Mouse (Mus musculus) forebrain, embryonic 11.5 days (tissue): ENCODE measurements around the gene Kank4. TPM values are rescaled to one million over a fixed set of nuclear protein-coding genes. Genes with fewer than 3 reads are reported as not detected.
A peak's percentile ranks its signal among the peaks of the same experiment; 100 is the strongest.
"Not testable (repeated sequence)": the region's sequence is repeated elsewhere in the genome, so short reads cannot be mapped to it uniquely, and the experiment has no call there.

ENCODE experiments used
- ATAC-seq: fragments of 200-750 bp; cut with Nextera tagmentation; replicated peaks from 2 replicates; pipeline ENCODE4 v1.8.0; 2017; ENCODE audit warnings: moderate TSS enrichment; ENCODE audit not compliant: low FRiP score
- DNase-seq: peaks from one replicate; pipeline ENCODE4 v3.0.0-alpha.2; 2017; ENCODE audit warnings: low spot score
- H3K27ac ChIP-seq: fragments of 300-500 bp; sonication (generic); 2 replicates; pipeline ENCODE4 v1.5.1; 2014; ENCODE audit warnings: low read depth, low read length
- H3K27me3 ChIP-seq: fragments of 300-500 bp; sonication (generic); 2 replicates; pipeline ENCODE4 v1.6.1; 2014; ENCODE audit warnings: mild to moderate bottlenecking, low read length, mixed read lengths; ENCODE audit not compliant: control insufficient read depth, insufficient read depth
- H3K36me3 ChIP-seq: fragments of 300-500 bp; sonication (generic); 2 replicates; pipeline ENCODE4 v1.6.1; 2014; ENCODE audit warnings: mild to moderate bottlenecking, low read length, moderate library complexity, mixed read lengths; ENCODE audit not compliant: control insufficient read depth, insufficient read depth
- H3K4me1 ChIP-seq: fragments of 300-500 bp; sonication (generic); replicated peaks from 2 replicates; pipeline ENCODE4 v1.6.1; 2014; ENCODE audit warnings: low read length, mixed read lengths; ENCODE audit not compliant: control insufficient read depth, insufficient read depth
- H3K4me2 ChIP-seq: fragments of 300-500 bp; sonication (generic); 2 replicates; pipeline ENCODE4 v1.6.1; 2014; ENCODE audit warnings: low read depth, mild to moderate bottlenecking, low read length, moderate library complexity, mixed read lengths; ENCODE audit not compliant: severe bottlenecking
- H3K4me3 ChIP-seq: fragments of 300-500 bp; sonication (generic); 2 replicates; pipeline ENCODE4 v1.5.1; 2014; ENCODE audit warnings: low read depth, low read length
- H3K9ac ChIP-seq: fragments of 300-500 bp; sonication (generic); 2 replicates; pipeline ENCODE4 v1.6.1; 2014; ENCODE audit warnings: low read length
- H3K9me3 ChIP-seq: fragments of 300-500 bp; sonication (generic); 2 replicates; pipeline ENCODE4 v1.6.1; 2016; ENCODE audit warnings: low read length, mixed read lengths; ENCODE audit not compliant: control insufficient read depth
- WGBS: fragments of 180-500 bp; shearing (Covaris S2); extraction: QIAGEN DNeasy Blood & Tissue Kit; methylation state at CpG from one replicate; pipeline ENCODE4 v1.1.7; 2014; 5-methylcytosine and 5-hydroxymethylcytosine counted together
- polyA plus RNA-seq: library from polyadenylated mRNA; unstranded; fragments of >200 nt; fragmentation: Nextera tagmentation; extraction: Ambion mirVana; gene quantifications from 2 replicates; pipeline ENCODE4 v1.2.1, GENCODE M21; 2014

The Kank4 gene
- polyA plus RNA-seq, 1 experiment from 2014 or later = 1.1 TPM

DNA sequence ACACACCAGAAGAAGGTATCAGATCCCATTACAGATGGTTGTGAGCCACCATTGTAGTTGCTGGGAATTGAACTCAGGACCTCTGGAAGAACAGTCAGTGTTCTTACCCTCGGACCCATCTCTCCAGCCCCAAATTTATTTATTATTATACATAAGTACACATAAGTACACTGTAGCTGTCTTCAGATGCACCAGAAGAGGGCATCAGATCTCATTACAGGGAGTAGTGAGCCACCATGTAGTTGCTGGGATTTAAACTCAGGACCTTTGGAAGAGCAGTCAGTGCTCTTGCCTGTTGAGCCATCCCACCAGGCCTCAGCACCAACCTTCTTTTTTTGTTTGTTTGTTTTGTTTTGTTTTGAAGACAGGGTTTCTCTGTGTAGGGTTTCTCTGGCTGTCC, 92.7 kb downstream of the Kank4 start:
- H3K4me1 ChIP-seq, H3K4me3 ChIP-seq, DNase-seq, H3K9ac ChIP-seq, ATAC-seq, H3K27ac ChIP-seq, H3K4me2 ChIP-seq, H3K9me3 ChIP-seq, H3K36me3 ChIP-seq: not testable (repeated sequence)
- WGBS = 100% methylated on average over 1 of the region's 1 CpGs
- peaks cover 28% of the 10 kb centered on the region for H3K27me3 ChIP-seq

DNA sequence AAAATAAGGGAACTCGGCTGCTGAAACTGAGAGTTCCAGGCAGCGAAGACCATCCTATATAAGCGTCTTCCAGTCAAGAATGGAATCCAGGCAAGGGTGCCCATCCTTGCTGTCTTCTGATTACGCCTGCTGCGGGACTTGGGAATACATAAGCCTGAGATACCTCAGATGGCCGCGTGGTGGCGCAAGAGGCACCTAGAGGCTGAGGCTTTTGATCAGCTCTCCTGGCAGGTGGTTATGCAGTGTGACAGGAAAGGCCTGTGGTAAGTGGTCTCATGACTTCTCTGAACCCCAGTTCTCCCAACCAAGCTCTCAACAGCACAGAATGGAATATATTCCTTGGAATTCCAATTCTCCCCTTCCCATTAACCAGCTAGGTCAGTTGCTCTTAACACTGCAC, 94.9 kb downstream of the Kank4 start:
- peaks cover 3% of the 10 kb centered on the region; the same call in 1 of the 2 replicates for H3K4me1 ChIP-seq
- peaks cover 15% of the 10 kb centered on the region for H3K27me3 ChIP-seq
- no peak overlapping the region for H3K27ac ChIP-seq
- peak; percentile 37; the same call in 1 of the 2 replicates for ATAC-seq
- WGBS = 14% methylated on average over 8 of the region's 8 CpGs
- no peaks in the 10 kb centered on the region for H3K9me3 ChIP-seq
- H3K9ac ChIP-seq = no peak overlapping the region
- DNase-seq = peak; percentile 89
- H3K36me3 ChIP-seq = no peaks in the 10 kb centered on the region
- no peak overlapping the region for H3K4me2 ChIP-seq
- H3K4me3 ChIP-seq = no peak overlapping the region

DNA sequence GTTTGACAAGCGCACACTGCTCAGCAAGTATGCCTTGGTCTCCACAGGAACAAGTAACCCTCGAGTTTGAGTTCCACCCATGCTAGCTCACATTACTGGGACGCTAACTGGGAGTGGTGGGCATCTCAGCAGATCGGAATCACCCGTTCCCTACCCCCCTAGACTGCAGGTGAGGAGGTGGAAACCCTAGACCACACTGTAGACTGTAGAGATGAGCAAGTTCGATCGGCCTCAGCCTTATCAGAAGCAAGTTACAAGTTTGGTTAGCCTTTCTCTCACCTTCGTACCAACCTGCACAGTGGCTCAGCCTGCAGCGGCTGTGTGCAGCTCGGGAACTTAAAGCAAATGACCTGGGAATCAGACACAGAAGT, 98.8 kb downstream of the Kank4 start:
- no peak overlapping the region for H3K9ac ChIP-seq
- no peaks in the 10 kb centered on the region for H3K27me3 ChIP-seq
- no peak for DNase-seq
- H3K27ac ChIP-seq = no peak overlapping the region
- no peaks in the 10 kb centered on the region for H3K36me3 ChIP-seq
- H3K4me1 ChIP-seq = no peaks in the 10 kb centered on the region
- no peak overlapping the region for H3K4me3 ChIP-seq
- 82% methylated on average over 10 of the region's 10 CpGs for WGBS
- no peaks in the 10 kb centered on the region for H3K9me3 ChIP-seq
- no peak for ATAC-seq
- no peak overlapping the region for H3K4me2 ChIP-seq

DNA sequence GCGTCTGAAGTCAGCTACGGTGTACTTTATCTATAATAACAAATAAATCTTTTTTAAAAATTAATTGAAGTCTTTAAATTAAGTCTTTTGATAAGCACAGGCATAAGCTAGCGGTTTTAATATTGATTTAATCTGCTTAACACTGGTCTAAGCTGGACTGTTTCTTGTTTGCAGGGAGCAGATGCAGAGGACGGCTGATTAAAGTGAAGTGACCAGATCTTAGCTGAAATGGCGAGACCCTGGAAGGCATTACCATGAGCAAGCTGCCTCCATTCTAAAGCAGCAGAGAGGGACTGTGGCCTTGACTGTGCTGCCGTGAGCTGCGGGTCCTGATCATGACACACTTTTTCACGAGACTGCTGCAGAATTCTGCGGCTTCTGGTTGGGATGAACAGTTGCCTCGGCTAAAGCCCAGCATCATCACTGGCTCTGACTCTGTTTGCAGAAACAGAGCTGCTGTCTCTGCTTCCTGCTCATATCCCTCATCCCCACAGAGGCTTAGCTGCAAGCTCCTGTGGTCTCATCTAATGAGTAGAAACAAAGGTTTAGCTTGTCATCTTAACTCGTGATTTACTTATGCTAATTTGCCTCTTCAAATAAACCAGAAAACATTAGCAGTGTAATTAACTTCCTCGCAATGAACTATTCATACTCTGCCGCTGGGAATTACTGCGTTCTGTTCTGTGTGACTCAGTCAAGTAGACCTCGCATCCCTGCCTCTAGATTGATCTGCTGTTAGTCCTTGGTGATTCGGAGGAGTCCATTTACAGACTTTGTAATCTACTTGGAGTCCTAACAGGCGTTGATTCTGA, 99.4 kb downstream of the Kank4 start:
- Histone ChIP-seq H3K9ac (no peak overlapping the region), H3K4me3 (no peak overlapping the region), H3K27ac (no peak overlapping the region), H3K4me1 (no peaks in the 10 kb centered on the region), H3K9me3 (no peaks in the 10 kb centered on the region), H3K27me3 (no peaks in the 10 kb centered on the region), H3K36me3 (no peaks in the 10 kb centered on the region), H3K4me2 (no peak overlapping the region)
- WGBS = 73% methylated on average over 17 of the region's 17 CpGs
- ATAC-seq = no peak; the same call in 1 of the 2 replicates
- DNase-seq = no peak

DNA sequence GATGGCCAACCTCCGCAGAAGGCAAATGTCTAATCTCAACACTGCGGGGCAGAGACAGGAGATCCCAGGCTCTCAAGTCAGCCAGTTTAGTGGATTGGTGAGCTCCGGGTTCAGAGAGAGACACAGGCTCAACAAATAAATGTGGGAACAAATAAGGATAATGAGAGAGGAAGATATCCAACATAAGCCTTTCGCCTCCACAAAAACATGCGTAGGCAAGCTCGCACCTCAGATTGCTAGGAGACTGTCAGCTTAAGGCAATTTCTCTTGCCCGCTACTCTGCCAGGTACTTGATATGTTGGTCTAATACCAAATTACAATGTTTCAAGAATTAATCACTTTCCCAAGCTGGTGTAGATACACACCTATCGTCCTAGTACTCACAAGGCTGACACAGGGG, 106.4 kb downstream of the Kank4 start:
- 95% methylated on average over 8 of the region's 8 CpGs for WGBS
- no peak for DNase-seq

More for the DNA sequence above, 106.4 kb downstream of the Kank4 start:
- no peaks in the 10 kb centered on the region for H3K9me3 ChIP-seq
- ATAC-seq = no peak
- no peaks in the 10 kb centered on the region for H3K4me1 ChIP-seq
- no peaks in the 10 kb centered on the region for H3K27me3 ChIP-seq
- no peaks in the 10 kb centered on the region for H3K36me3 ChIP-seq
- H3K9ac ChIP-seq = no peak overlapping the region
- no peak overlapping the region for H3K4me3 ChIP-seq
- no peak overlapping the region for H3K4me2 ChIP-seq
- H3K27ac ChIP-seq = no peak overlapping the region

Other genes starting within 250 kb of the Kank4 start
- gene L1td1, start 90.8 kb downstream of the Kank4 start, polyA plus RNA-seq = 0.19 TPM in 1 of 2 replicates, not detected in the other
- gene I0C0044D17Rik, start 6.3 kb upstream of the Kank4 start, polyA plus RNA-seq = not detected in 2 replicates
- gene Usp1, start 106.3 kb upstream of the Kank4 start, polyA plus RNA-seq = 153 and 173 TPM in 2 replicates
- 1.9 TPM in 2 replicates for gene Angptl3, start 213.4 kb upstream of the Kank4 start, polyA plus RNA-seq